Mouse (Mus musculus) olfactory bulb, adult 2 months (tissue): ENCODE measurements around the gene Plppr3. TPM values are rescaled to one million over a fixed set of nuclear protein-coding genes. Genes with fewer than 3 reads are reported as not detected.
A peak's percentile ranks its signal among the peaks of the same experiment; 100 is the strongest.

Experiments
- H3K27ac ChIP-seq: fragments of 200-500 bp; 2 replicates; pipeline ENCODE4 v1.5.1; 2012; ENCODE audit warnings: low read depth, low read length; ENCODE audit not compliant: insufficient read depth
- H3K4me1 ChIP-seq: fragments of 200-500 bp; 2 replicates; pipeline ENCODE4 v1.6.1; 2012; ENCODE audit warnings: low read length; ENCODE audit not compliant: control insufficient read depth, insufficient read depth
- H3K4me3 ChIP-seq: fragments of 200-500 bp; 2 replicates; pipeline ENCODE4 v1.5.1; 2012; ENCODE audit warnings: mild to moderate bottlenecking, low read depth, low read length, moderate library complexity; ENCODE audit not compliant: insufficient read depth
- CTCF ChIP-seq: fragments of 200-500 bp; IDR thresholded peaks from 2 replicates; pipeline ENCODE4 v1.5.1; 2012; ENCODE audit warnings: low read depth, mild to moderate bottlenecking, low read length, moderate library complexity; ENCODE audit not compliant: insufficient read depth
- POLR2A ChIP-seq: fragments of 200-500 bp; IDR thresholded peaks from 2 replicates; pipeline ENCODE4 v1.6.1; 2012; ENCODE audit warnings: mild to moderate bottlenecking, low read depth, low read length, moderate library complexity; ENCODE audit not compliant: insufficient read depth
- WGBS: fragments of 180-500 bp; shearing (Covaris S2); methylation state at CpG from one replicate; pipeline ENCODE4 v1.1.7; 2018; 5-methylcytosine and 5-hydroxymethylcytosine counted together
- polyA plus RNA-seq: library from polyadenylated mRNA; stranded (reverse); fragments of >200 nt; gene quantifications from 2 replicates; pipeline ENCODE4 v1.2.4, GENCODE M21; 2012; ENCODE audit warnings: low replicate concordance; ENCODE audit not compliant: missing spikeins, insufficient read depth, insufficient read length

The Plppr3 gene
- polyA plus RNA-seq, 1 experiment = not detected

GRCm38 (mm10) chr10:79916081-79916480 is 41.6 kb upstream of the Plppr3 start:
- Histone ChIP-seq H3K4me1 (peaks cover 55% of the 10 kb centered on the region), H3K4me3 (peak overlapping the region; percentile 86), H3K27ac (peak overlapping the region; percentile 83)
- 4% methylated on average over 8 of the region's 8 CpGs for WGBS
- no peak for TF ChIP-seq CTCF

- no peak overlapping the region for H3K4me3 ChIP-seq
- no peak overlapping the region for H3K27ac ChIP-seq
- WGBS = 35% methylated on average over 7 of the region's 7 CpGs
- TF ChIP-seq POLR2A (no peak), CTCF (no peak)
- peaks cover 45% of the 10 kb centered on the region for H3K4me1 ChIP-seq
These were observed 40.6 kb upstream of the Plppr3 start for GRCm38 (mm10) chr10:79914948-79915596.

DNA sequence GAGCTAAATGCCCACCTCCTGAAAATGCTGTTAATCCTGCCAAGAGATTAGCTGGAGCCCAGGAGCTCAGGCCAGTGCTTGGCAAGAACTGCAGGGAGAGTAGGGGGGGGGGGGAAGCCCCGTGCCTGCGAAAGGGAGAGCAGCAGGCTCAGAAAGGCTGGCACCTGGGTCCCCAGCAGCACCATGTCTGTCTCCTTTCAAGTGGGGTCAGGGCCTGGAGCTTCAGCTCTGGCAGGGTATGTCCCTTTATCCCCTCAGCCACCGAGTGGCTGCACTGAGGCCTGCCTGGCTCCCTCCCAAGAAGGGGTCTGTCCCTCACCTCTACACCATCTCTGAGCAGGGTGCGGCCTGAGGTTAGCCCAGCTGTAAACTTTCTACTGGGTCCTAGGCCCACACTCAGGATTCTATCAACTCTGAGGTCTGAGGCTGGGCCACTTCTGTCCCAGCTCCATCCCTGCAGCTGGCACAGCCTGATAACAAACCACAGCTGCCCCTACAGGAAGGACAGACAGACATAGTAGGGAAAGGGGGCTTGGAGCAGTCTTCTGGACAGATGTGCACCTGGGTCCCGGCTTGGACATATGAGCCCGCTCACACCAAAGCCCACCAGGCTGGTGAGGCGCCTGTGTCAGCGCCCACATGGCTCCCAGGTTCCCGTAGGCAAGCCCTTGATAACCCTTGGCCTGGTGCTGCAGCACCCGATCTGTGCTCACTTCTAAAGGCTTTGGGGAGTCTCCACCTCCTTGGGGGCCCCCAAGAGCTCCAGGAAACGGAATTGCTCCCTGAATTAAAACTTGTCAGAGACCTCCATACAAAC is 39.9 kb upstream of the Plppr3 start:
- H3K4me3 ChIP-seq = no peak overlapping the region
- 48% methylated on average over 11 of the region's 11 CpGs for whole genome bisulfite sequencing
- H3K27ac ChIP-seq = no peak overlapping the region
- H3K4me1 ChIP-seq = peaks cover 49% of the 10 kb centered on the region
- TF ChIP-seq CTCF (no peak), POLR2A (no peak)

- no peak overlapping the region for H3K27ac ChIP-seq
- TF ChIP-seq CTCF (no peak), POLR2A (no peak)
- H3K4me1 ChIP-seq = peaks cover 45% of the 10 kb centered on the region
- no peak overlapping the region for H3K4me3 ChIP-seq
- 77% methylated on average over 20 of the region's 20 CpGs for WGBS
These were observed 38.0 kb upstream of the Plppr3 start for GRCm38 (mm10) chr10:79912412-79912811.

GRCm38 (mm10) chr10:79910556-79910955 is 36.1 kb upstream of the Plppr3 start, which contains the start of gene Gm26602:
TSS of gene Gm26602 (plus strand) at chr10:79910856.
- Histone ChIP-seq H3K4me1 (peaks cover 42% of the 10 kb centered on the region), H3K27ac (peak within 1 kb of the TSS; percentile 92; the same call in 1 of the 2 replicates), H3K4me3 (no peak within 1 kb of the TSS)
- WGBS = 93% methylated on average over 4 of the region's 4 CpGs
- TF ChIP-seq CTCF = no peak
- TF ChIP-seq POLR2A = no peak

DNA sequence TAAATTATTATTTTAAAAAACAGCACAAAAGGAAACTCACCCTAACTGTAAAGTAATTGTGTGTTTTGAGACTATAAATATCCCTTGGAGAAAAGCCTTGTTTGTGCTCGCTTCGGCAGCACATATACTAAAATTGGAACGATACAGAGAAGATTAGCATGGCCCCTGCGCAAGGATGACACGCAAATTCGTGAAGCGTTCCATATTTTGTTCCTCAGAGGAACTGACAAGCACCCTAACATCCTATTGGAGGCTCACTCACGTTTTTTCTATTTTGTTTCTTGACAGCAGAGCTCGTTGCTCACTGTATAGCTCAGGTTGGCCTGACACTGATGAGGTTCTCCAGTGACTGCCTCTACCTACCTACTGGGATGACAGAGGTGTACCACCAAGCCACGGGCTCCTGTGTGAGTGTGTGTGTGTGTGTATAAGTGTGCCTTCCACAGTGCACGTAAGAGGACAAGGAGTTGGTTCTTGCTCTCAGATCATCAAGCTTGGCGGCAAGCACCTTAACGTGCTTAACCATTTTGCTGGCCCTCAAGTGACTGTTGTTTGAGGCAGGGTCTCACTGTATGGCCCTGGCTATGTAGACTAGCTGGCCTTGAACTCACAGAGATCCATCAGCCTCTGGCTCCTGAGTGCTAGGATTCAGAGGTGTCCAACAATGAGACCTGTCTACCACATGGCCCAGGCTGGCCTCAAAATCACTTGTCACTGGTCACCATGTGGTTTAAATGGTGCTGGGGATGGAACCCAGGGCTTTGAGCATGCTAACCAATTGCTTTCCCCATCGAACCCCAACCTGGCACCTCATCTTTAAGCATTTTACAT is 34.9 kb upstream of the Plppr3 start:
- WGBS = 19% methylated on average over 14 of the region's 14 CpGs
- no peak overlapping the region for H3K4me3 ChIP-seq
- TF ChIP-seq CTCF = no peak
- peaks cover 30% of the 10 kb centered on the region for H3K4me1 ChIP-seq
- H3K27ac ChIP-seq = peak overlapping the region; percentile 92

DNA sequence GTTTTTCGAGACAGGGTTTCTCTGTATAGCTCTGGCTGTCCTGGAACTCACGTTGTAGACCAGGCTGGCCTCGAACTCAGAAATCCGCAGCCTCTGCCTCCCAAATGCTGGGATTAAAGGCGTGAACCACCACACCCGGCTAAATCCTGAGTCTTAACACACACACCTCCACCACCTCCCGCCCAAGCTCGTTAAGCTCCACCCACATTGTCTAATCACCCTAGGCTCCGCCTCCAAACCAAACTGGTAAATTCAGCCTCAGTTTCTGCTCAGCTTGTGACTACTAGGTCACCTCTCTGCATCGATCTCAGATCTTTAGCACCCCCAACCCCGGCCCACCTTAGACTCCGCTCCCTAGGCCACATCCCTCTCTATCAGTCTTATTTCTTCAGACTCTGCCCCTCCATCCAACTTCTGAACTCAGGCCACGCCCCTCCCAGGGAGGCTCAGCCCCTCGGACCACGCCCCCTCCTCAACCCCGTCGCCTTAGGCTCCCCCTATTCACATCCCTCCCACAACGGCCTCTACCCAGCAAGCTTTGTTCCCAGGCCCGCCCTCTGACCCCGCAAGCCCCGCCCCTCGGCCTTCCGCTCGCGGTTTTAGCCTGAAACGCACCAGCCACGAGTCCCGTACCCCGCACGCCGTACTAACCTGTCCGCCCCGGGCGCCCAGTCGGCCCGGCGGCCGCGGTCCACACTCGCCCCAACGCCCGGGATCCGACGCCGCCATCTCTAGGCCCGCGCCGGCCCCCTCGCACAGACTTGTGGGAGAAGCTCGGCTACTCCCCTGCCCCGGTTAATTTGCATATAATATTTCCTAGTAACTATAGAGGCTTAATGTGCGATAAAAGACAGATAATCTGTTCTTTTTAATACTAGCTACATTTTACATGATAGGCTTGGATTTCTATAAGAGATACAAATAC is 34.0 kb upstream of the Plppr3 start, which contains the start of gene Med16:
Gene Med16 (minus strand): TSS at position 757 of the 925 bp plus-strand sequence.
- WGBS = 2% methylated on average over 52 of the region's 52 CpGs
- no peak for TF ChIP-seq CTCF
- peak; percentile 70 for TF ChIP-seq POLR2A
- Histone ChIP-seq H3K4me1 (peaks cover 25% of the 10 kb centered on the region), H3K27ac (peak within 1 kb of the TSS; percentile 100), H3K4me3 (peak within 1 kb of the TSS; percentile 100)

DNA sequence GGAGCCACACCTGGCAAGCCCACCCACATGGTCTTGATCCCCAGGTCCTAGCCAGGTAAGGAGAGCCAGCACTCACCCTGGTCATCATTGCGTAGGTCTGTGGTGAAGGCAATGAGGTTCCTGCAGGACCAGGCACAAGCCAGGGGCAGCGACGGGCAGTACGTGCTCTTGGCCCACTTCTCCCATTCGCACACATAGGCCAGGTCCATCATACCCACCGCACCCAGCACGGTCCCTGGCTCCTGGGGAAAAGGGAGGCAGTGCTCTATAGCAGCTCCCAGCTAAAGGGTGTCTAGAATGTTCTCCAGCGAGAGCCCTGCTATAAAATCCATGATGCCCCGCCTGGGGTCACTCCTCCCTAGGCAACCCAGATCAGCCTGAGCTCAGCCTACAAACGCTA is 33.0 kb upstream of the Plppr3 start:
- no peak for TF ChIP-seq POLR2A
- TF ChIP-seq CTCF = no peak
- H3K4me3 ChIP-seq = no peak overlapping the region
- 93% methylated on average over 10 of the region's 10 CpGs for WGBS
- peaks cover 30% of the 10 kb centered on the region for H3K4me1 ChIP-seq
- no peak overlapping the region for H3K27ac ChIP-seq
